Mouse (Mus musculus) megakaryocyte, embryonic 14.5 days (primary cell): ENCODE results near the gene C3ar1.

Source experiments
- FLI1 ChIP-seq: IDR thresholded peaks from 2 replicates; pipeline ENCODE4 v1.6.1; 2012; ENCODE audit warnings: low read length, inconsistent platforms, mixed read lengths
- GATA1 ChIP-seq: IDR thresholded peaks from 3 replicates; pipeline ENCODE4 v1.6.1; 2012; ENCODE audit warnings: mixed read lengths, low read length, inconsistent platforms, borderline replicate concordance

- TF ChIP-seq GATA1: no peak
- no peak for TF ChIP-seq FLI1
Observed at GRCm38 (mm10) chr6:122873871-122874719, 18.1 kb upstream of the C3ar1 start, which contains the start of gene Necap1.
